Mouse (Mus musculus) testis, adult 10 weeks (tissue): Measurements from ENCODE around the gene Zfp622. TPM values are rescaled to one million over a fixed set of nuclear protein-coding genes. Genes with fewer than 3 reads are reported as not detected.

ENCODE experiments used
- polyA plus RNA-seq: library from polyadenylated mRNA; stranded (reverse); fragments of 350-450 nt; fragmentation: Illumina TruSeq; extraction: RNeasy Lipid Tissue Mini Kit (QIAGEN cat#74804); gene quantifications from one replicate; pipeline ENCODE4 v1.2.3, GENCODE M21; 2014; ENCODE audit warnings: low read depth, low replicate concordance

Zfp622 gene
- polyA plus RNA-seq, result 7.3 TPM

DNA sequence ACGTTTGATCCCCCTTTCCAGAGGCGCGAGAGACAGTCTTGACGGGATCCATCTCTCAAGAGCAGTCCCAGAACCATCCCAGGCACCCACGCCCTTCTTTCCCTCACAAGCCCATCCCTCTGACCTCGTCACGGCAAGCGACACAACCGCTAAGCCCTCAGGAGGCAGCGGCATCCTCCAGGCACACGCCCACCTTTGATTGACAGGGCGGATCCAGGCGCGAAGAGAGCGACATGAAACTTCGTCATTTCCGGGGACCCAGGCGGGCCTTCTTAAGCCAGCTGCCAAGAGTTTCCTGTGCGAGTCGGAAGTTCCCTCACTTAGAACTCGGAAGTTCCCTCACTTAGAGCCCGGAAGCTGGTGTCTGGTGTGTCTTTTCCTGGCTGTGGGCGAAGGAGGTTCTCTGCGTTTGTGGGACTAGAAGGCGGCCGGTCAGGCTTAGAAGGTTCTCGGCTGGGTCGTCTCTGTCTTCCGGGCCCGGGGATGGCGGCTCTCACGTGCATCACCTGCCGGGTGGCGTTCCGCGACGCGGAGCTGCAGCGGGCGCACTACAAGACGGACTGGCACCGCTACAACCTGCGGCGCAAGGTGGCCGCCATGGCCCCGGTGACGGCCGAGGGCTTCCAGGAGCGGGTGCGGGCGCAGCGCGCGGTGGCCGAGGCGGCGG is at the start of gene Zfp622:
TSS of gene Zfp622 (plus strand) at position 300 of the 667 bp plus-strand sequence.

Other genes with a start within 250 kb of the Zfp622 start
- 225 TPM for gene Retreg1, start 141.2 kb upstream of the Zfp622 start, polyA plus RNA-seq